Mouse (Mus musculus) embryo, embryonic 11.5 days (tissue): ENCODE measurements around the gene Scml4.
A peak's percentile ranks its signal among the peaks of the same experiment; 100 is the strongest.

Source experiments
- DNase-seq: peaks from one replicate; pipeline ENCODE4 v3.0.0-alpha.2; 2012; ENCODE audit warnings: low read depth, low spot score

Gene Scml4

GRCm38 (mm10) chr10:42860159-42860911 lies at the start of gene Scml4:
TSS of gene Scml4 (plus strand) at chr10:42860370.
- no peak for DNase-seq

- no peak for DNase-seq
These were observed 34.2 kb upstream of the Scml4 start for GRCm38 (mm10) chr10:42825923-42826322.

GRCm38 (mm10) chr10:42827155-42827554 lies 33.0 kb upstream of the Scml4 start:
- DNase-seq: no peak

GRCm38 (mm10) chr10:42830007-42830406 lies 30.2 kb upstream of the Scml4 start:
- no peak for DNase-seq

- DNase-seq: no peak
These were observed 29.8 kb upstream of the Scml4 start for GRCm38 (mm10) chr10:42830409-42830808.

- no peak for DNase-seq
These were observed 27.5 kb upstream of the Scml4 start for GRCm38 (mm10) chr10:42832677-42833076.

GRCm38 (mm10) chr10:42833871-42834727 lies 26.1 kb upstream of the Scml4 start:
- no peak for DNase-seq

- no peak for DNase-seq
These were observed 22.1 kb upstream of the Scml4 start for GRCm38 (mm10) chr10:42838106-42838505.

- no peak for DNase-seq
These were observed 21.4 kb upstream of the Scml4 start for GRCm38 (mm10) chr10:42838736-42839135.

GRCm38 (mm10) chr10:42840036-42840435 lies 20.1 kb upstream of the Scml4 start:
- DNase-seq: no peak

GRCm38 (mm10) chr10:42841531-42842195 lies 18.5 kb upstream of the Scml4 start:
- DNase-seq: no peak

GRCm38 (mm10) chr10:42842358-42842757 lies 17.8 kb upstream of the Scml4 start:
- DNase-seq: peak; percentile 66

- DNase-seq: no peak
These were observed 16.8 kb upstream of the Scml4 start for GRCm38 (mm10) chr10:42843416-42843815.

GRCm38 (mm10) chr10:42845480-42845879 lies 14.7 kb upstream of the Scml4 start:
- DNase-seq: no peak

- DNase-seq: no peak
These were observed 11.7 kb upstream of the Scml4 start for GRCm38 (mm10) chr10:42848179-42849080.

GRCm38 (mm10) chr10:42849081-42849400 lies 11.1 kb upstream of the Scml4 start:
- no peak for DNase-seq

- DNase-seq: no peak
These were observed 5.3 kb upstream of the Scml4 start for GRCm38 (mm10) chr10:42854838-42855237.

GRCm38 (mm10) chr10:42855250-42855649 lies 4.9 kb upstream of the Scml4 start:
- no peak for DNase-seq

- DNase-seq: no peak
These were observed 3.6 kb upstream of the Scml4 start for GRCm38 (mm10) chr10:42856574-42856973.

- DNase-seq: no peak
These were observed 3.1 kb upstream of the Scml4 start for GRCm38 (mm10) chr10:42857021-42857420.

- DNase-seq: no peak
These were observed 400 bp upstream of the Scml4 start for GRCm38 (mm10) chr10:42859781-42860158.
